ENCODE assay signal across 8 mouse cellular contexts in the genomic region with DNA sequence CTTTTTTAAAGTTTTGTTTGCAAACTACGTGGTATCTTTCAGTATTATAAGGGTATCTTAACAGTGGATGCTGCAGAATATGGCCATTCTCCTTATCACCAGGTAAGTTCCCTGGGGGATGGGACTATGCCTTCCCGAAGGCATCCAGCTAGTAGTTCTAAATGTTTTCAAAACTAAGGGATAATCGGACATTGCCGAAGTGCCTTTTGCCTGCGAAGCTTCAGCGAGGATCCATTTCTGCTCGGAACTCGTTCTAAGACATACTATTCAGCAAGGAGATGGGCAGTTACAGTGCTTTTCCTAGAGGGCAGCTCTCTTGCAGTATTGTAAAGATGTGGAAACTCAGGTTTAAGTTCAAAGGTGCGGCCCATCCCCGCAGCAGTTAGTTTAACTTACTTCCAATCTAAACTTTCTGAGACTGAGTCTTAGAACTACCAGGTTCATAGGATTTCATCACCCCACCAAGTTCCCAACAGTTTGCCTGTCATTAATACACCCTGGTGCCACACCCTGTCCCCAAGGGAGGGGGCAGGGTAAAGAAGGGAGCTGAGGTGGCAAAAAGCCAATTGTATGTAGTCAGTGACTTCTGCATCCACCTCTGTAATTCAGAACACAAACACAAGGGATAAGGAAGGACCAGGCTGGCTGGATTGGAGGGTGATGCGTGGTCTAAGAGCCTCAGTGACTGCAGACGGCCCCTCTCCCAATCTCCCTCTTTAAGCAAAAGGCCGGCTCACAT. TPM values are rescaled to one million over a fixed set of nuclear protein-coding genes. Genes with fewer than 3 reads are reported as not detected.
DNase-seq lines count a peak whose midpoint lies in the region; ATAC-seq and TF ChIP-seq lines count a peak whose summit lies in the region.

No protein-coding gene starts in this region.

- no peaks in the 10 kb centered on the region; the same call in 1 of the 2 replicates for H3K27me3 ChIP-seq in forebrain, embryonic 11.5 days (ENCODE audit: control insufficient read depth, insufficient read depth, low read length)
- peaks cover 30% of the 10 kb centered on the region for H3K27me3 ChIP-seq in limb, embryonic 12.5 days
- H3K27me3 ChIP-seq in midbrain, embryonic 14.5 days (ENCODE audit: control insufficient read depth, insufficient read depth, low read length): no peaks in the 10 kb centered on the region

- no peaks in the 10 kb centered on the region for H3K36me3 ChIP-seq in forebrain, embryonic 11.5 days (ENCODE audit: control insufficient read depth, insufficient read depth, low read length)
- no peaks in the 10 kb centered on the region for H3K36me3 ChIP-seq in limb, embryonic 12.5 days
- H3K36me3 ChIP-seq in midbrain, embryonic 14.5 days (ENCODE audit: control insufficient read depth, insufficient read depth, low read length): no peaks in the 10 kb centered on the region

- TF ChIP-seq CTCF in layer of hippocampus, adult 2 months (conservative IDR thresholded peaks at IDR 0.05): no peak

- WGBS in forebrain, embryonic 11.5 days: 72% methylated on average over 13 of the region's 13 CpGs
- WGBS in limb, embryonic 12.5 days: 73% methylated on average over 13 of the region's 13 CpGs
- WGBS in midbrain, embryonic 14.5 days: 71% methylated on average over 13 of the region's 13 CpGs

- peak overlapping the region; percentile 85 for H3K4me3 ChIP-seq in layer of hippocampus, adult 2 months
- peak overlapping the region; percentile 61 for H3K4me3 ChIP-seq in forebrain, embryonic 11.5 days (ENCODE audit: low read depth, low read length)
- H3K4me3 ChIP-seq in limb, embryonic 12.5 days (replicated peaks): peak overlapping the region; percentile 56
- peak overlapping the region; percentile 54 for H3K4me3 ChIP-seq in midbrain, embryonic 14.5 days (replicated peaks; ENCODE audit: low read depth, low read length)

- H3K27ac ChIP-seq in layer of hippocampus, adult 2 months: 0 out of 2 replicates have a peak overlapping the region, but pooled peaks have one; percentile 85
- no peak overlapping the region for H3K27ac ChIP-seq in forebrain, embryonic 11.5 days (ENCODE audit: low read depth, low read length)
- H3K27ac ChIP-seq in limb, embryonic 12.5 days: no peak overlapping the region
- no peak overlapping the region for H3K27ac ChIP-seq in midbrain, embryonic 14.5 days (replicated peaks; ENCODE audit: low read depth, low read length)

- peak overlapping the region; percentile 71; the same call in 1 of the 2 replicates for H3K9ac ChIP-seq in forebrain, embryonic 11.5 days (ENCODE audit: low read length)
- no peak overlapping the region for H3K9ac ChIP-seq in limb, embryonic 12.5 days (replicated peaks)
- no peak overlapping the region for H3K9ac ChIP-seq in midbrain, embryonic 14.5 days (replicated peaks; ENCODE audit: low read length)

- H3K9me3 ChIP-seq in forebrain, embryonic 11.5 days (ENCODE audit: control insufficient read depth, low read length): no peaks in the 10 kb centered on the region
- no peaks in the 10 kb centered on the region for H3K9me3 ChIP-seq in limb, embryonic 12.5 days
- no peaks in the 10 kb centered on the region for H3K9me3 ChIP-seq in midbrain, embryonic 14.5 days (ENCODE audit: control insufficient read depth, low read length)

- H3K4me1 ChIP-seq in forebrain, embryonic 11.5 days (replicated peaks; ENCODE audit: control insufficient read depth, insufficient read depth, low read length): peaks cover 2% of the 10 kb centered on the region; the same call in 1 of the 2 replicates
- H3K4me1 ChIP-seq in limb, embryonic 12.5 days (replicated peaks): no peaks in the 10 kb centered on the region
- no peaks in the 10 kb centered on the region for H3K4me1 ChIP-seq in midbrain, embryonic 14.5 days (ENCODE audit: control insufficient read depth, insufficient read depth, low read length)

- ATAC-seq in forebrain, embryonic 11.5 days (replicated peaks; ENCODE audit: low FRiP score): no peak; the same call in 1 of the 2 replicates
- no peak for ATAC-seq in limb, embryonic 12.5 days (ENCODE audit: insufficient number of reproducible peaks, insufficient read depth, low FRiP score, low TSS enrichment, low read depth)
- no peak; the same call in 1 of the 2 replicates for ATAC-seq in midbrain, embryonic 14.5 days (ENCODE audit: low FRiP score, low TSS enrichment)

- peak overlapping the region; percentile 96 for H3K4me2 ChIP-seq in forebrain, embryonic 11.5 days (ENCODE audit: low read depth, low read length, severe bottlenecking)
- H3K4me2 ChIP-seq in limb, embryonic 12.5 days: peak overlapping the region; percentile 82
- H3K4me2 ChIP-seq in midbrain, embryonic 14.5 days (ENCODE audit: low read length): peak overlapping the region; percentile 82

- no peak for DNase-seq in layer of hippocampus, adult 2 months (ENCODE audit: low spot score in 2 of 2)
- DNase-seq in layer of hippocampus, postnatal 25 days (ENCODE audit: extremely low spot score in 1 of 2, low spot score in 1 of 2): no peak
- no peak for DNase-seq in forebrain, embryonic 11.5 days (ENCODE audit: low spot score)
- DNase-seq in midbrain, embryonic 14.5 days: no peak
- DNase-seq in layer of hippocampus, adult 18-20 months (ENCODE audit: low spot score in 2 of 2): no peak
- DNase-seq in right cerebral cortex, postnatal 36 days (ENCODE audit: low spot score in 2 of 2): no peak
- no peak for DNase-seq in urinary bladder, postnatal 14 days (ENCODE audit: low spot score)

RNA-seq across cellular contexts. Expression of a gene that starts 1.7 kb away (rescaled TPM):
- total RNA-seq in layer of hippocampus, adult 2 months (2021): 10 to 100 TPM; 23.0 to 28.3 TPM
- total RNA-seq in layer of hippocampus, postnatal 25 days (2021): 10 to 100 TPM; 19.7 to 23.4 TPM
- 18.5 and 24.3 TPM in 2 replicates for polyA plus RNA-seq in forebrain, embryonic 11.5 days (2014; fragmentation: Nextera tagmentation; extraction: Ambion mirVana)
- polyA plus RNA-seq in limb, embryonic 12.5 days (2016; fragmentation: Nextera tagmentation; extraction: Ambion mirVana): 12.4 and 14.7 TPM in 2 replicates
- polyA plus RNA-seq in midbrain, embryonic 14.5 days (2014; fragmentation: Nextera tagmentation; extraction: Ambion mirVana): 13.5 and 16.9 TPM in 2 replicates
- 10 to 100 TPM; 24.0 to 24.4 TPM for total RNA-seq in layer of hippocampus, adult 18-20 months (2021)

RNA-seq across cellular contexts. Expression of a gene that starts 48.5 kb away (rescaled TPM):
- 10 to 100 TPM; 23.3 to 26.0 TPM for total RNA-seq in layer of hippocampus, adult 2 months (2021)
- total RNA-seq in layer of hippocampus, postnatal 25 days (2021): 10 to 100 TPM; 23.9 to 29.0 TPM
- 30.5 and 30.6 TPM in 2 replicates for polyA plus RNA-seq in forebrain, embryonic 11.5 days (2014; fragmentation: Nextera tagmentation; extraction: Ambion mirVana)
- 43.1 and 45.9 TPM in 2 replicates for polyA plus RNA-seq in limb, embryonic 12.5 days (2016; fragmentation: Nextera tagmentation; extraction: Ambion mirVana)
- 27.8 and 37.9 TPM in 2 replicates for polyA plus RNA-seq in midbrain, embryonic 14.5 days (2014; fragmentation: Nextera tagmentation; extraction: Ambion mirVana)
- 10 to 100 TPM; 23.2 to 26.9 TPM for total RNA-seq in layer of hippocampus, adult 18-20 months (2021)

RNA-seq across cellular contexts. Expression of a gene that starts 48.6 kb away (rescaled TPM):
- 10 to 100 TPM; 12.0 to 16.1 TPM for total RNA-seq in layer of hippocampus, adult 2 months (2021)
- 10 to 100 TPM; 11.1 to 11.8 TPM for total RNA-seq in layer of hippocampus, postnatal 25 days (2021)
- polyA plus RNA-seq in forebrain, embryonic 11.5 days (2014; fragmentation: Nextera tagmentation; extraction: Ambion mirVana): 40.5 and 46.0 TPM in 2 replicates
- 39.1 and 43.5 TPM in 2 replicates for polyA plus RNA-seq in limb, embryonic 12.5 days (2016; fragmentation: Nextera tagmentation; extraction: Ambion mirVana)
- 13.7 and 22.0 TPM in 2 replicates for polyA plus RNA-seq in midbrain, embryonic 14.5 days (2014; fragmentation: Nextera tagmentation; extraction: Ambion mirVana)
- 10 to 100 TPM; 12.7 to 13.4 TPM for total RNA-seq in layer of hippocampus, adult 18-20 months (2021)
